Mouse (Mus musculus): ENCODE data around the gene Nxnl1. TPM values are rescaled to one million over a fixed set of nuclear protein-coding genes. Genes with fewer than 3 reads are reported as not detected.

Nxnl1 gene
- total and polyA plus RNA-seq, 2 experiments from 2014 or later, result 0.05 to 0.55 TPM

GRCm38 (mm10) chr8:71545053-71545452 is 21.3 kb downstream of the Nxnl1 start:
- Histone ChIP-seq H3K9me3 (ENCODE audit: low read length) (no peaks in the 10 kb centered on the region), H3K9ac (replicated peaks; ENCODE audit: low read length, poor library complexity, severe bottlenecking) (no peak overlapping the region), H3K4me3 (ENCODE audit: low read depth, low read length) (no peak overlapping the region), H3K27ac (ENCODE audit: low read depth, low read length) (no peak overlapping the region), H3K27me3 (ENCODE audit: insufficient read depth, low read length) (no peaks in the 10 kb centered on the region), H3K36me3 (ENCODE audit: insufficient read depth, low read length) (peaks cover 23% of the 10 kb centered on the region), H3K4me1 (ENCODE audit: insufficient read depth, low read length) (peaks cover 5% of the 10 kb centered on the region), H3K4me2 (ENCODE audit: low read depth, low read length, poor library complexity, severe bottlenecking) (no peak overlapping the region)
- ATAC-seq (ENCODE audit: low FRiP score) (no peak), DNase-seq (ENCODE audit: low spot score) (no peak)
- TF ChIP-seq CTCF (IDR thresholded peaks at IDR 0.05), result no peak
- WGBS, result 92% methylated on average over 11 of the region's 11 CpGs

GRCm38 (mm10) chr8:71543755-71544154 is 22.6 kb downstream of the Nxnl1 start:
- Histone ChIP-seq H3K27ac (ENCODE audit: low read depth, low read length) (no peak overlapping the region), H3K9ac (replicated peaks; ENCODE audit: low read length, poor library complexity, severe bottlenecking) (peak overlapping the region; percentile 76; the same call in 1 of the 2 replicates), H3K27me3 (ENCODE audit: insufficient read depth, low read length) (no peaks in the 10 kb centered on the region), H3K4me3 (ENCODE audit: low read depth, low read length) (peak overlapping the region; percentile 78), H3K4me1 (ENCODE audit: insufficient read depth, low read length) (peaks cover 5% of the 10 kb centered on the region), H3K4me2 (ENCODE audit: low read depth, low read length, poor library complexity, severe bottlenecking) (peak overlapping the region; percentile 62), H3K36me3 (ENCODE audit: insufficient read depth, low read length) (peaks cover 21% of the 10 kb centered on the region), H3K9me3 (ENCODE audit: low read length) (no peaks in the 10 kb centered on the region)
- no peak for TF ChIP-seq CTCF (IDR thresholded peaks at IDR 0.05)
- no peak for ATAC-seq (ENCODE audit: low FRiP score)
- 91% methylated on average over 9 of the region's 9 CpGs for WGBS
- no peak for DNase-seq (ENCODE audit: low spot score)

GRCm38 (mm10) chr8:71542632-71543343 is 23.6 kb downstream of the Nxnl1 start, which contains the start of gene Mvb12a:
Gene Mvb12a, plus strand, starts transcription at chr8:71542922.
- DNase-seq (ENCODE audit: low spot score) (peak; percentile 100), ATAC-seq (ENCODE audit: low FRiP score) (peak; percentile 95)
- H3K4me1 ChIP-seq (ENCODE audit: insufficient read depth, low read length), result peaks cover 5% of the 10 kb centered on the region
- H3K36me3 ChIP-seq (ENCODE audit: insufficient read depth, low read length), result peaks cover 14% of the 10 kb centered on the region
- peak within 1 kb of the TSS; percentile 62 for H3K4me2 ChIP-seq (ENCODE audit: low read depth, low read length, poor library complexity, severe bottlenecking)
- TF ChIP-seq CTCF (IDR thresholded peaks at IDR 0.05), result no peak
- H3K9ac ChIP-seq (replicated peaks; ENCODE audit: low read length, poor library complexity, severe bottlenecking), result peak within 1 kb of the TSS; percentile 76
- no peaks in the 10 kb centered on the region for H3K9me3 ChIP-seq (ENCODE audit: low read length)
- peak within 1 kb of the TSS; percentile 78 for H3K4me3 ChIP-seq (ENCODE audit: low read depth, low read length)
- 0 out of 2 replicates have a peak within 1 kb of the TSS, but pooled peaks have one; percentile 20 for H3K27ac ChIP-seq (ENCODE audit: low read depth, low read length)
- H3K27me3 ChIP-seq (ENCODE audit: insufficient read depth, low read length), result no peaks in the 10 kb centered on the region
- under 1% methylated on average over 55 of the region's 55 CpGs for WGBS

GRCm38 (mm10) chr8:71537028-71537867 is 29.2 kb downstream of the Nxnl1 start, which contains the start of gene Bst2:
Gene Bst2, minus strand, starts transcription at chr8:71537456.
- Histone ChIP-seq H3K27ac (ENCODE audit: low read depth, low read length) (no peak within 1 kb of the TSS), H3K4me3 (ENCODE audit: low read depth, low read length) (peak within 1 kb of the TSS; percentile 30), H3K4me1 (ENCODE audit: insufficient read depth, low read length) (0 out of 2 replicates have a peak, but pooled peaks cover 3% of the 10 kb centered on the region), H3K36me3 (ENCODE audit: insufficient read depth, low read length) (no peaks in the 10 kb centered on the region), H3K9me3 (ENCODE audit: low read length) (no peaks in the 10 kb centered on the region), H3K27me3 (ENCODE audit: insufficient read depth, low read length) (0 out of 2 replicates have a peak, but pooled peaks cover 5% of the 10 kb centered on the region), H3K4me2 (ENCODE audit: low read depth, low read length, poor library complexity, severe bottlenecking) (peak within 1 kb of the TSS; percentile 39), H3K9ac (replicated peaks; ENCODE audit: low read length, poor library complexity, severe bottlenecking) (0 out of 2 replicates have a peak within 1 kb of the TSS, but pooled peaks have one; percentile 42)
- ATAC-seq (ENCODE audit: low FRiP score) (no peak), DNase-seq (ENCODE audit: low spot score) (peak; percentile 55)
- TF ChIP-seq CTCF (IDR thresholded peaks at IDR 0.05), result no peak
- WGBS, result 3% methylated on average over 37 of the region's 37 CpGs

- ATAC-seq (ENCODE audit: low FRiP score) (no peak), DNase-seq (ENCODE audit: low spot score) (no peak)
- H3K27ac ChIP-seq (ENCODE audit: low read depth, low read length), result no peak overlapping the region
- H3K36me3 ChIP-seq (ENCODE audit: insufficient read depth, low read length), result no peaks in the 10 kb centered on the region
- H3K4me1 ChIP-seq (ENCODE audit: insufficient read depth, low read length), result 0 out of 2 replicates have a peak, but pooled peaks cover 3% of the 10 kb centered on the region
- no peak overlapping the region for H3K4me3 ChIP-seq (ENCODE audit: low read depth, low read length)
- no peaks in the 10 kb centered on the region for H3K9me3 ChIP-seq (ENCODE audit: low read length)
- no peak overlapping the region for H3K9ac ChIP-seq (replicated peaks; ENCODE audit: low read length, poor library complexity, severe bottlenecking)
- H3K27me3 ChIP-seq (ENCODE audit: insufficient read depth, low read length), result 0 out of 2 replicates have a peak, but pooled peaks cover 5% of the 10 kb centered on the region
- TF ChIP-seq CTCF (IDR thresholded peaks at IDR 0.05), result no peak
- WGBS, result 68% methylated on average over 5 of the region's 5 CpGs
- no peak overlapping the region for H3K4me2 ChIP-seq (ENCODE audit: low read depth, low read length, poor library complexity, severe bottlenecking)
Observed at GRCm38 (mm10) chr8:71535663-71536062, 30.7 kb downstream of the Nxnl1 start.
